Mouse (Mus musculus): ENCODE data around the gene Gpatch3. TPM values are rescaled to one million over a fixed set of nuclear protein-coding genes. Genes with fewer than 3 reads are reported as not detected.

Gene Gpatch3
- total and polyA plus RNA-seq, 2 experiments from 2014 or later, result 3.5 to 8.2 TPM

DNA sequence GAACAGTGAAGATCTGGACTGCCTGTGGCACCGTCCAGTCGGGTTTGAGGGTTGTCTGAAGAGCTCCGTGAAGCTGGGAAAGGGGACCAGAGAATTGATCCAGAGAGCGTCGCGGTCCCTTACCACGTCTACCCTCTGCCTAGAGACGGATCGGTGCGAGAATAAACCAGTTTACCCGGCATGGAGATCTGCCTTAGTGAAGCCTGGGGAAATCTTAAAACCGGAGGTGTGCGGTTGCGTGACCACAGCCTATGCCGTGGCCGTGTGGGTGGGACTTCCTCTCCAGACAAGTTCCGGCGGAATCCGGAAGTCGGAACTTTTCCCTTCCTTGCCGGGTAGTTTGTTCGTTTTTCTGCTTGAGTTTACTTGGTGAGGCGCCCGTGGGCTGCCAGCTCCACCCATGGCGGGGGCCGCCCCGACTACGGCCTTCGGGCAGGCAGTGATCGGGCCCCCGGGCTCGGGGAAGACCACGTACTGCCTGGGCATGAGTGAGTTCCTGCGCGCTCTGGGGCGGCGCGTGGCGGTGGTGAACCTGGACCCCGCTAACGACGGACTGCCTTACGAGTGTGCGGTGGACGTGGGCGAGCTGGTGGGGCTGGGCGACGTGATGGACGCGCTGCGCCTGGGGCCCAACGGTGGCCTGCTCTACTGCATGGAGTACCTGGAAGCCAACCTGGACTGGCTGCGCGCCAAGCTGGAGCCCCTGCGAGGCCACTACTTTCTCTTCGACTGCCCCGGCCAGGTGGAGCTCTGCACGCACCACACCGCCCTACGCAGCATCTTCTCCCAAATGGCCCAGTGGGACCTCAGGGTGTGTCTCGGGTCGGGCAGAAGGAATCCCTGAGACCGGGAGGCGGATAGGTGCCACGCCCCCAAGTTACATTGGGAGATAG lies 9.8 kb downstream of the Gpatch3 start, which contains the start of gene Gpn2:
Gene Gpn2 (plus strand): TSS at position 304 of the 893 bp plus-strand sequence.
- peak within 1 kb of the TSS; percentile 82 for H3K9ac ChIP-seq (replicated peaks; ENCODE audit: low read depth, low read length)
- no peaks in the 10 kb centered on the region for H3K9me3 ChIP-seq (replicated peaks; ENCODE audit: control insufficient read depth, low read length)
- H3K27me3 ChIP-seq (ENCODE audit: control insufficient read depth, insufficient read depth, low read length), result no peaks in the 10 kb centered on the region
- 1% methylated on average over 65 of the region's 65 CpGs for WGBS
- DNase-seq (ENCODE audit: low spot score), result peak; percentile 85
- peak within 1 kb of the TSS; percentile 99 for H3K4me2 ChIP-seq (ENCODE audit: low read depth, low read length)
- peaks cover 54% of the 10 kb centered on the region for H3K36me3 ChIP-seq (replicated peaks; ENCODE audit: control insufficient read depth, insufficient read depth, low read length)
- peaks cover 11% of the 10 kb centered on the region for H3K4me1 ChIP-seq (ENCODE audit: control insufficient read depth, insufficient read depth)
- peak; percentile 90 for ATAC-seq (ENCODE audit: insufficient read depth, low read depth)
- TF ChIP-seq CTCF (IDR thresholded peaks at IDR 0.05; ENCODE audit: low read depth), result no peak
- no peak for TF ChIP-seq EP300 (IDR thresholded peaks at IDR 0.05; ENCODE audit: low read depth)
- peak within 1 kb of the TSS; percentile 84 for H3K27ac ChIP-seq (ENCODE audit: low read depth)
- H3K4me3 ChIP-seq (ENCODE audit: low read depth, low read length), result peak within 1 kb of the TSS; percentile 99

- Histone ChIP-seq H3K27ac (ENCODE audit: low read depth) (no peak overlapping the region), H3K27me3 (ENCODE audit: control insufficient read depth, insufficient read depth, low read length) (no peaks in the 10 kb centered on the region), H3K36me3 (replicated peaks; ENCODE audit: control insufficient read depth, insufficient read depth, low read length) (peaks cover 40% of the 10 kb centered on the region), H3K4me1 (ENCODE audit: control insufficient read depth, insufficient read depth) (no peaks in the 10 kb centered on the region), H3K4me3 (ENCODE audit: low read depth, low read length) (no peak overlapping the region), H3K4me2 (ENCODE audit: low read depth, low read length) (no peak overlapping the region), H3K9me3 (replicated peaks; ENCODE audit: control insufficient read depth, low read length) (no peaks in the 10 kb centered on the region), H3K9ac (replicated peaks; ENCODE audit: low read depth, low read length) (no peak overlapping the region)
- WGBS, result 23% methylated on average over 7 of the region's 7 CpGs
- ATAC-seq (ENCODE audit: insufficient read depth, low read depth), result peak; percentile 74
- peak; percentile 70 for DNase-seq (ENCODE audit: low spot score)
- TF ChIP-seq EP300 (IDR thresholded peaks at IDR 0.05; ENCODE audit: low read depth), result no peak
- TF ChIP-seq CTCF (IDR thresholded peaks at IDR 0.05; ENCODE audit: low read depth), result peak; percentile 89
These were observed 18.0 kb downstream of the Gpatch3 start for GRCm38 (mm10) chr4:133592570-133592969.

DNA sequence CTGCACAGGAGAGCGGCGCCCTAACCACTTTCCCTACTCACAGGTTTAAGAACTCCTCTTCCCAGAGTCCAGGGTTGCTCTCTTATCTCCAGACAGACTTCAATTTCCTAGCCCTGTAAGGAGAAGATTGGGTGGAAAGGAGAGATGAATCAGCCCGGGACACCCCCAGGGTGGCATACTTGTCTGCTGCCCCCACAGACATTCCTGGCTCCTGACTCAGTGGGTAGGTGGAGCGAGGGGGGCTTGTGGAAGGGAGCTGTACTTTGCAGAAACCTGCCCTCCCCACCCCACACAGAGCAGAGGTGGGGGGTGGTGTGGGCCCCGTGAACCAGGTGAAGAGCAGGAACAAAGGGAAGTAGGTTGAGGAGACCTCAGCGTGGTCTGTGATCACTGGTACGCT lies 21.0 kb downstream of the Gpatch3 start:
- H3K27ac ChIP-seq (ENCODE audit: low read depth), result no peak overlapping the region
- H3K4me3 ChIP-seq (ENCODE audit: low read depth, low read length), result no peak overlapping the region
- ATAC-seq (ENCODE audit: insufficient read depth, low read depth) (no peak), DNase-seq (ENCODE audit: low spot score) (no peak)
- no peak overlapping the region for H3K9ac ChIP-seq (replicated peaks; ENCODE audit: low read depth, low read length)
- peaks cover 13% of the 10 kb centered on the region for H3K36me3 ChIP-seq (replicated peaks; ENCODE audit: control insufficient read depth, insufficient read depth, low read length)
- H3K9me3 ChIP-seq (replicated peaks; ENCODE audit: control insufficient read depth, low read length), result no peaks in the 10 kb centered on the region
- H3K27me3 ChIP-seq (ENCODE audit: control insufficient read depth, insufficient read depth, low read length), result peaks cover 10% of the 10 kb centered on the region
- TF ChIP-seq EP300 (IDR thresholded peaks at IDR 0.05; ENCODE audit: low read depth) (no peak), CTCF (IDR thresholded peaks at IDR 0.05; ENCODE audit: low read depth) (no peak)
- H3K4me2 ChIP-seq (ENCODE audit: low read depth, low read length), result no peak overlapping the region
- 49% methylated on average over 7 of the region's 7 CpGs for WGBS
- peaks cover 4% of the 10 kb centered on the region; the same call in 1 of the 2 replicates for H3K4me1 ChIP-seq (ENCODE audit: control insufficient read depth, insufficient read depth)

- WGBS, result 74% methylated on average over 6 of the region's 6 CpGs
- H3K4me3 ChIP-seq (ENCODE audit: low read depth, low read length), result no peak overlapping the region
- H3K9ac ChIP-seq (replicated peaks; ENCODE audit: low read depth, low read length), result no peak overlapping the region
- H3K4me1 ChIP-seq (ENCODE audit: control insufficient read depth, insufficient read depth), result peaks cover 4% of the 10 kb centered on the region; the same call in 1 of the 2 replicates
- no peaks in the 10 kb centered on the region for H3K9me3 ChIP-seq (replicated peaks; ENCODE audit: control insufficient read depth, low read length)
- no peak overlapping the region for H3K27ac ChIP-seq (ENCODE audit: low read depth)
- DNase-seq (ENCODE audit: low spot score) (no peak), ATAC-seq (ENCODE audit: insufficient read depth, low read depth) (no peak)
- H3K27me3 ChIP-seq (ENCODE audit: control insufficient read depth, insufficient read depth, low read length), result peaks cover 10% of the 10 kb centered on the region
- TF ChIP-seq EP300 (IDR thresholded peaks at IDR 0.05; ENCODE audit: low read depth) (no peak), CTCF (IDR thresholded peaks at IDR 0.05; ENCODE audit: low read depth) (no peak)
- no peak overlapping the region for H3K4me2 ChIP-seq (ENCODE audit: low read depth, low read length)
- H3K36me3 ChIP-seq (replicated peaks; ENCODE audit: control insufficient read depth, insufficient read depth, low read length), result peaks cover 8% of the 10 kb centered on the region
These were observed 21.5 kb downstream of the Gpatch3 start for GRCm38 (mm10) chr4:133596084-133596483.

GRCm38 (mm10) chr4:133598616-133599015 lies 24.1 kb downstream of the Gpatch3 start:
- no peaks in the 10 kb centered on the region for H3K9me3 ChIP-seq (replicated peaks; ENCODE audit: control insufficient read depth, low read length)
- TF ChIP-seq CTCF (IDR thresholded peaks at IDR 0.05; ENCODE audit: low read depth), result no peak
- TF ChIP-seq EP300 (IDR thresholded peaks at IDR 0.05; ENCODE audit: low read depth), result no peak
- 0 out of 2 replicates have a peak, but pooled peaks cover 5% of the 10 kb centered on the region for H3K36me3 ChIP-seq (replicated peaks; ENCODE audit: control insufficient read depth, insufficient read depth, low read length)
- peaks cover 21% of the 10 kb centered on the region for H3K27me3 ChIP-seq (ENCODE audit: control insufficient read depth, insufficient read depth, low read length)
- no peak overlapping the region for H3K4me3 ChIP-seq (ENCODE audit: low read depth, low read length)
- DNase-seq (ENCODE audit: low spot score) (no peak), ATAC-seq (ENCODE audit: insufficient read depth, low read depth) (no peak)
- no peak overlapping the region for H3K9ac ChIP-seq (replicated peaks; ENCODE audit: low read depth, low read length)
- no peak overlapping the region for H3K27ac ChIP-seq (ENCODE audit: low read depth)
- no peak overlapping the region for H3K4me2 ChIP-seq (ENCODE audit: low read depth, low read length)
- peaks cover 9% of the 10 kb centered on the region for H3K4me1 ChIP-seq (ENCODE audit: control insufficient read depth, insufficient read depth)
- WGBS, result 46% methylated on average over 4 of the region's 4 CpGs
